Mouse (Mus musculus) E14TG2a.4 (cell line): ENCODE data around the gene Tm4sf20.

Source experiments
- CTCF ChIP-seq: conservative IDR thresholded peaks from 2 replicates; pipeline ENCODE4 v1.5.1; 2014; ENCODE audit warnings: low read length
- NANOG ChIP-seq: IDR thresholded peaks from 2 replicates; pipeline ENCODE4 v1.6.1; 2014; ENCODE audit warnings: borderline replicate concordance, low read length, mixed read lengths

DNA sequence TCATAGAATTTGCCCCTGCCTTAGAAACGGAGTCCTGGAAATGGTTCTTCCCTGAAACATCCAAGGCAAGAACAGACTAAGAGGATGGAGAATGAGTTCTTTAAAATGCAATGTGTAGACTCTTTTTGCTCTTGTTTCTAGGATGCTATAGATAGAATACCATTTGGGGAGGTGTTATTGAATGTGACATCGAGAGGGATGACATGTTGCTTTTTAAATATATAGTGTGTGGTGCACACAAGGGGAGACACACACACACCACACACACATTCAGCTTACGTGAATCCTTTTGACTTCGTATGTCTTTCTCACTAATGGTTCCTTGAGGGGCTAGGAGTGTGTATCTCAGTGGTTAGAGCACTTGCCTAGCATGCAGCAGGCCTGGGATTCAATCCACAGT is 7.0 kb upstream of the Tm4sf20 start:
- TF ChIP-seq CTCF (no peak), NANOG (no peak)
